Mouse (Mus musculus) intestine, postnatal 0 days (tissue): ENCODE measurements around the gene Med27. TPM values are rescaled to one million over a fixed set of nuclear protein-coding genes. Genes with fewer than 3 reads are reported as not detected.

Experiments used
- ATAC-seq: fragments of 200-750 bp; cut with Nextera tagmentation; 2 replicates; pipeline ENCODE4 v1.8.0; 2017; ENCODE audit warnings: mild to moderate bottlenecking, moderate TSS enrichment, moderate library complexity
- H3K27ac ChIP-seq: fragments of 300-500 bp; sonication (generic); 2 replicates; pipeline ENCODE4 v1.5.1; 2014; ENCODE audit warnings: mild to moderate bottlenecking, low read depth, low read length, moderate library complexity
- H3K27me3 ChIP-seq: fragments of 300-500 bp; sonication (generic); replicated peaks from 2 replicates; pipeline ENCODE4 v1.6.1; 2014; ENCODE audit warnings: low read length, mixed read lengths; ENCODE audit not compliant: control insufficient read depth, insufficient read depth
- H3K36me3 ChIP-seq: fragments of 300-500 bp; sonication (generic); 2 replicates; pipeline ENCODE4 v1.6.1; 2014; ENCODE audit warnings: mild to moderate bottlenecking, moderate library complexity; ENCODE audit not compliant: control insufficient read depth, insufficient read depth
- H3K4me1 ChIP-seq: fragments of 300-500 bp; sonication (generic); replicated peaks from 2 replicates; pipeline ENCODE4 v1.6.1; 2014; ENCODE audit warnings: antibody characterized with exemption, low read length, mixed read lengths; ENCODE audit not compliant: control insufficient read depth, insufficient read depth
- H3K4me2 ChIP-seq: fragments of 300-500 bp; sonication (generic); replicated peaks from 2 replicates; pipeline ENCODE4 v1.6.1; 2014; ENCODE audit warnings: low read depth, mild to moderate bottlenecking, moderate library complexity
- H3K4me3 ChIP-seq: fragments of 300-500 bp; sonication (generic); 2 replicates; pipeline ENCODE4 v1.5.1; 2014; ENCODE audit warnings: low read depth, low read length
- H3K9ac ChIP-seq: fragments of 300-500 bp; sonication (generic); 2 replicates; pipeline ENCODE4 v1.6.1; 2014; ENCODE audit warnings: mild to moderate bottlenecking, low read depth, low read length
- H3K9me3 ChIP-seq: fragments of 300-500 bp; sonication (generic); 2 replicates; pipeline ENCODE4 v1.6.1; 2016; ENCODE audit warnings: mixed run types; ENCODE audit not compliant: control insufficient read depth
- CTCF ChIP-seq: sonication (generic); IDR thresholded peaks from 2 replicates; pipeline ENCODE4 v1.5.1; 2016; ENCODE audit warnings: low read depth, mild to moderate bottlenecking, control low read depth, antibody characterized with exemption, moderate library complexity
- WGBS: fragments of 180-500 bp; shearing (Covaris S2); extraction: QIAGEN DNeasy Blood & Tissue Kit; methylation state at CpG from one replicate; pipeline ENCODE4 v1.1.7; 2014; 5-methylcytosine and 5-hydroxymethylcytosine counted together
- polyA plus RNA-seq: library from polyadenylated mRNA; unstranded; fragments of >200 nt; fragmentation: Nextera tagmentation; extraction: Ambion mirVana; gene quantifications from 2 replicates; pipeline ENCODE4 v1.2.1, GENCODE M21; 2015

Gene Med27
- polyA plus RNA-seq, 1 experiment from 2014 or later: 24.8 TPM

DNA sequence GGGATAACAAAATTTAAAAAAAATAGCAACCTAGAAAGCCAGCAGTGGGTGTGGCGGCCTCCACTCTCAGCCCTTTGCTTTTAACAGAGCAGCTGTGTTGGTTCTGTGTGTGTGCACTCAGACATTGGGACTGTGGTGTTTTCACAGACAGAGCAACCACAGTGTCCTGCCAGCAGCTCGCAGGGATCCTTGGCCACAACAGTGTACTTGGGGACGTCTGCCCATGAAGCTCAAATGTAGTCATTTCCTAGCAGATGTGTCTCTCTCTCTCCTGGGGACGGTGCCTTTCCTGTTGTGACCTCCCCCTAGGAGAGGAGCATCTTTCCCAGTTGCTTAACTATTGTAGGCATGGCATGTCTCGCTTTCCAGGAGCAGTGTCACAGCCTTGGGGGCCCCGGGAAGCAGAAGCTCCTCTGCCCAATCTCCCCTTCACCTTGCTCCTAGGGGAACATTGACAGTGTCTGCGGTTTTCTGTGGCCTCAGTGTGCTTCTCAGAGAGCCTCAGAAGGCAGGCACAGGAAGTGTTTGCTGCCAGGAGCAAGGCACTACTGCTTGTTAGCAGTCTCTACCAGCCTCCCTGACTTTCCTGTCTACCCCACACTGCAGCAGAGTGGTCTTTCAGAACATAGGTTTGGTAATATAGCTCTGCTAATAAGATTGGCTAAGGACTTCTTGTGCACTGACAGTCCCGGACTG lies 18.5 kb downstream of the Med27 start:
- Histone ChIP-seq H3K27me3 (no peaks in the 10 kb centered on the region), H3K4me2 (no peak overlapping the region), H3K27ac (no peak overlapping the region), H3K9ac (no peak overlapping the region), H3K9me3 (no peaks in the 10 kb centered on the region), H3K36me3 (no peaks in the 10 kb centered on the region; the same call in 1 of the 2 replicates), H3K4me1 (no peaks in the 10 kb centered on the region), H3K4me3 (no peak overlapping the region)
- ATAC-seq: no peak
- 93% methylated on average over 8 of the region's 8 CpGs for WGBS
- TF ChIP-seq CTCF: no peak

DNA sequence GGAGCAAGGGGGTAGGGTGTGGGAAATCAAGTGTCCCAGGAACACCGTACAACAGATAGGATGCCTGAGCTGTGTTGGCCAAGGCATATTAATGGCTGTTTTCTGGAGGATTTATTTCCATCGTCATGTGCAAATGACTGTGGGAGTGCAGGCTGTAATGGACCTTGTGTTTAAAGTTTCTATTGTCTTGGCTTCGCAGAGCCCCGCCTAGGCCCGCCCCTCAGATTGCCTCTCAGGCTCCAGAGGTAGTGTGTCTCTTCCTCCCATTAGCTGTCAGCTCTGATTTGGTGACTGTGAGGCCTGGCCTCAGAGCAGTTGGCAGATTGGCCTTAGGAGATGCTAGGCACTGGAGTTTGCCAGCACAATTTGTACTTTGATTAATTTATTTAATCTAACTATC lies 22.1 kb downstream of the Med27 start:
- WGBS: 46% methylated on average over 5 of the region's 5 CpGs
- Histone ChIP-seq H3K4me2 (no peak overlapping the region), H3K9me3 (no peaks in the 10 kb centered on the region), H3K4me3 (no peak overlapping the region), H3K27me3 (no peaks in the 10 kb centered on the region), H3K9ac (no peak overlapping the region), H3K4me1 (no peaks in the 10 kb centered on the region), H3K36me3 (no peaks in the 10 kb centered on the region), H3K27ac (no peak overlapping the region)
- no peak for TF ChIP-seq CTCF
- no peak for ATAC-seq

DNA sequence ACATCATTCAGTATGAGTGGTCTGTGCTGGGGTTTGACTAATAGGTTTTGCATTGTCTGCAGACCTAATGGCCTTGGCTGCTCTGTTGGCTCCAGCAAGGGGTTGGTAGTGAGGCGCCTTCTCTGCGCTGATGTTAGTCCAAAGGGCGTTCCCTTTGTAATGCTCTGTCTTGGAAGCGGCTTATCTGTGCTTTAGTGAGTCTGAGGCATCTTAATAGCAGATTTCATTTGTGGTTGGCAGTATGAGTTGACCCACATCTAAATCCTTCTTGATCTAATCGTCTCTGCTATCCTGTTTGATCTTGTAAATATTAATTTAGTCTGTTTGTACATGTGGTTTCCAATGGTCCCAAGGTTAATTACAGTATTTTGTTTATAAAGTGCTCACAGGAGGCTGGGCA lies 25.6 kb downstream of the Med27 start:
- no peak overlapping the region for H3K9ac ChIP-seq
- no peaks in the 10 kb centered on the region for H3K4me1 ChIP-seq
- no peak overlapping the region for H3K4me2 ChIP-seq
- H3K27ac ChIP-seq: no peak overlapping the region; the same call in 1 of the 2 replicates
- no peak for ATAC-seq
- no peaks in the 10 kb centered on the region for H3K27me3 ChIP-seq
- H3K36me3 ChIP-seq: no peaks in the 10 kb centered on the region
- 40% methylated on average over 5 of the region's 5 CpGs for WGBS
- no peak for TF ChIP-seq CTCF
- no peak overlapping the region for H3K4me3 ChIP-seq
- H3K9me3 ChIP-seq: no peaks in the 10 kb centered on the region

DNA sequence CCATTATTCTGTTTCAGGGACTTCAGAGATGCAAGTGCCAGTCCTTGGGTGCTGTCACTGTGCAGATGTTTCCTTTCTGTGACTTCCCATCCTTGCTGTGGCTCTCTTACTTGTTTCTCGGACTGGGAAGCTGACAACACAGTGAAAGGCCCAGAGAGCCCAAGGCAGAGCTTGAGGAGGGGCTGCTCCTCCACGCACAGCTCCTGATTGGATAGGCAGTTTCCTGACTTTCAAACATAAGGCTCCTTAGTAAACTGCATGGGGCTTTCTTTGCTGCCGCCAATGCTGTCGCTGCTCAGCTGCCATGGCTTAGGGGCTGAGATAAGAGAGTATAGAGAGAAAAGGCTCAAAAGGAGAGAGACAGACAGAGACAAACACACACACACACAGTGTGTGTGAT lies 35.1 kb downstream of the Med27 start:
- WGBS: 44% methylated on average over 4 of the region's 4 CpGs

DNA sequence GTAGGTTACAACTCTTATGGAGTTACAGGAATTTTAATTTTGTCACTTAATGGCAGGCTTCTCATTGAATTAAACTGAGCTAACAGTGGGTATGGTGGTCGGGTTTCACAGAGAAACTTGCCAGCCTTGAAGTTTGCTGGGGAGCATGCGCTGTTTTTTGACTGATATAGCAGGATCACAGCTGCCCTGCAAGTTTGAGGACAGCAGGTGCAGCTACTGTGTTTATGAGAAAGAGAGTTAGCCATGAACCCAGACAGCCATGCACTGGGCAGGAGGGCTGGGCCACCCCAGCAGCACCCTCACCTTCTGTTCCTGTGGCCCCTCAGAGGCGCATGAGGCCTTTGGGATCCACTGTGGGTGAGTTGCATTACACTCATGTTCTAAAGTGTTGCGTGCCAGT lies 36.0 kb downstream of the Med27 start:
- Histone ChIP-seq H3K27me3 (no peaks in the 10 kb centered on the region), H3K27ac (no peak overlapping the region), H3K4me3 (no peak overlapping the region), H3K9ac (no peak overlapping the region), H3K4me1 (no peaks in the 10 kb centered on the region), H3K4me2 (no peak overlapping the region), H3K9me3 (no peaks in the 10 kb centered on the region), H3K36me3 (no peaks in the 10 kb centered on the region)
- WGBS: 92% methylated on average over 4 of the region's 4 CpGs
- no peak for TF ChIP-seq CTCF
- ATAC-seq: no peak

More for the DNA sequence above, 35.1 kb downstream of the Med27 start:
- Histone ChIP-seq H3K4me3 (no peak overlapping the region), H3K36me3 (no peaks in the 10 kb centered on the region), H3K4me1 (no peaks in the 10 kb centered on the region), H3K27ac (no peak overlapping the region), H3K27me3 (no peaks in the 10 kb centered on the region), H3K9me3 (no peaks in the 10 kb centered on the region), H3K9ac (no peak overlapping the region), H3K4me2 (no peak overlapping the region)
- TF ChIP-seq CTCF: no peak
- no peak for ATAC-seq

DNA sequence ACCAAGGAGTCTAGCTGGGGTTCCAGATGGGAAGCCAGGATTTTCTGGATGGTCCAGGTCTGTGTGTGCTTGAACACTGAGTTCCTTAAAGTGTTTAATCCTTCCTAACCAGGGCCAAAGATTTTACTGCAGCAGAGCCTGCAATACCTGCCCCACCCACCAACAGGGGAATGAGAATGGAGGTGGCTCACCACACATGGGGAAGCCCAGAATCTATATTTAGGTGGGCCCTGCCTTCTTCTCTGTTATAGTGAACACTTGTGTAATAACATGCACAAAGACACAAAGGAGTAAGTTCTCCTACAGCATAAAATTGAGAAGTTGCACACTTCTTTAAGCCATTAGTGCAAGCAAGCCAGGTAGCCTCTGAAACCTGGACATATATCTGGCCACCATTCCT lies 36.5 kb downstream of the Med27 start:
- H3K9me3 ChIP-seq: no peaks in the 10 kb centered on the region
- H3K27ac ChIP-seq: no peak overlapping the region
- no peak for ATAC-seq
- H3K4me3 ChIP-seq: no peak overlapping the region
- no peak for TF ChIP-seq CTCF
- H3K4me1 ChIP-seq: no peaks in the 10 kb centered on the region
- no peak overlapping the region for H3K4me2 ChIP-seq
- H3K36me3 ChIP-seq: no peaks in the 10 kb centered on the region
- H3K9ac ChIP-seq: no peak overlapping the region
- no peaks in the 10 kb centered on the region for H3K27me3 ChIP-seq

DNA sequence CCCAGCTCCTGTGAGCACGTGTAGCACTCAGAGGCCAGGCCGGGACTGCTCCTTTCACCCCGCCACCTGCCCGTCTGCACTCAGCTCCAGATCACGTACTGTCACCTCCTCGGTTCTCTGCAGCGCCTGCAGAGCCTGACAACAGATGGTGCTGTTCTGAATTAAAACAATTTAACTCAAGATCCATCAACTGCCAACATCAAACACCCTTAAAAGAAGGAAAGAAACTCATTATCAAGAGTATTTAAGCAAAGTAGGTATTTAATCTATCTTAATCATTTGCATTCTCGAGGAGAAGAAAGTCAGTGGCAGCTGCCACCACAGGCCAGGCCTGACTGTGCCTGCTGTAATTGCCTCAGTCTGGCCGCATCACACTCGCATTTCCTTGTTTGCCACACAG lies 38.8 kb downstream of the Med27 start:
- Histone ChIP-seq H3K9ac (no peak overlapping the region), H3K36me3 (no peaks in the 10 kb centered on the region), H3K4me2 (no peak overlapping the region), H3K27me3 (no peaks in the 10 kb centered on the region), H3K27ac (no peak overlapping the region), H3K4me1 (no peaks in the 10 kb centered on the region), H3K9me3 (no peaks in the 10 kb centered on the region), H3K4me3 (no peak overlapping the region)
- no peak for ATAC-seq
- WGBS: 66% methylated on average over 10 of the region's 10 CpGs
- TF ChIP-seq CTCF: no peak
